Mouse (Mus musculus): ENCODE measurements at regions not wholly inside any gene's neighbourhood (a gene's known extent, or its start where the extent isn't known, plus 50 kb on each side); places are given as distances from the start of the nearest gene placed in this dataset.

DNA sequence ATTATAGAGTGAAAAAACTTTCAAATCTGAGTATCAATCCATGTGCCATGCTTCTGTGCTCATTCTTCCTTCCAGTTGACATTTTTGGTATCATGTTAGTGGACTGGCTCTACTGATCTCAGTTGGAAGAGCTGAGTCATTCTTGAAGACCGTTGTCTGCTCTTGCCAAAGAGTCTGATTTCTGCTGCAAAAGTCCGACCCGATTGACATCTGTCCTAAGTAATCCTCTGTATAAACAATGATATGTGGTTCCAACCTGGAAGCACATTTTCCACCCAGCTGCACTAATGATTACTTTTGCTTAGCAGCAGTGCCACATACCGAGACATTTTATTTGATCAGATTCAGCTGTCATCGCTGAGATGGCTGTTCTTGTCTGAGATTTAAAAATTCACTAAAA, 490.6 kb upstream of the Zic4 start:
- TF ChIP-seq POLR2A (IDR thresholded peaks at IDR 0.05; ENCODE audit: extremely low read depth, insufficient read depth, low read length), result no peak
- TF ChIP-seq CTCF (IDR thresholded peaks at IDR 0.05; ENCODE audit: extremely low read depth, insufficient read depth, low read length), result no peak
